In genomic region chr2:180205956-180206280, GRCm38 (mm10) we compare ENCODE assay signal across 15 mouse cellular contexts. TPM values are rescaled to one million over a fixed set of nuclear protein-coding genes. Genes with fewer than 3 reads are reported as not detected.
DNase-seq lines count a peak whose midpoint lies in the region; ATAC-seq and TF ChIP-seq lines count a peak whose summit lies in the region.
"Had no signal": no experiment of that assay in that cellular context is flagged by ENCODE, and none has a peak within 500 bp of the region (broad histone marks: within the 10 kb centered on the region; RNA-seq: fewer than 3 reads in every experiment).

No protein-coding gene starts in this region.

- no peak for TF ChIP-seq CTCF in heart, postnatal 0 days (IDR thresholded peaks at IDR 0.05; ENCODE audit: low read depth)

- no peaks in the 10 kb centered on the region for H3K9me3 ChIP-seq in heart, postnatal 0 days (replicated peaks; ENCODE audit: control insufficient read depth, low read length)
- no peaks in the 10 kb centered on the region for H3K9me3 ChIP-seq in midbrain, embryonic 13.5 days
- H3K9me3 ChIP-seq: heart, embryonic 13.5 days; liver, embryonic 15.5 days had no signal

- intact Hi-C loops in heart, postnatal 25 days (cut with DNase I): no loop called here

- peak overlapping the region; percentile 24; the same call in 1 of the 2 replicates for H3K27ac ChIP-seq in heart, postnatal 0 days (ENCODE audit: low read depth)
- peak overlapping the region; percentile 59 for H3K27ac ChIP-seq in midbrain, embryonic 13.5 days
- H3K27ac ChIP-seq: heart, embryonic 13.5 days; liver, embryonic 15.5 days had no signal

- peaks cover 7% of the 10 kb centered on the region; the same call in 1 of the 2 replicates for H3K36me3 ChIP-seq in heart, postnatal 0 days (replicated peaks; ENCODE audit: control insufficient read depth, insufficient read depth, low read length)
- no peaks in the 10 kb centered on the region for H3K36me3 ChIP-seq in midbrain, embryonic 13.5 days
- H3K36me3 ChIP-seq: liver, embryonic 15.5 days had no signal

- no peak for TF ChIP-seq EP300 in heart, postnatal 0 days (IDR thresholded peaks at IDR 0.05; ENCODE audit: low read depth)

- peak; percentile 73 to 89 for DNase-seq in heart, adult 18-20 months
- DNase-seq in heart, postnatal 25 days (ENCODE audit: low spot score): no peak
- peak; percentile 29 for DNase-seq in MN1 (ENCODE audit: low spot score)
- DNase-seq in heart, postnatal 0 days (ENCODE audit: low spot score): no peak
- DNase-seq in right cerebral cortex, postnatal 10 days (ENCODE audit: low spot score in 2 of 2): no peak
- DNase-seq in lung, postnatal 36 days: no peak
- DNase-seq in urinary bladder, postnatal 14 days (ENCODE audit: low spot score): no peak
- DNase-seq: adrenal gland, postnatal 36 days; cerebellum, adult 11 months; kidney, postnatal 14 days; lung, postnatal 14 days had no signal

- no peak overlapping the region for H3K9ac ChIP-seq in heart, postnatal 0 days (replicated peaks; ENCODE audit: low read depth, low read length)
- H3K9ac ChIP-seq in midbrain, embryonic 13.5 days (replicated peaks): no peak overlapping the region; the same call in 1 of the 2 replicates
- H3K9ac ChIP-seq: heart, embryonic 13.5 days; liver, embryonic 15.5 days had no signal

- H3K4me2 ChIP-seq in heart, postnatal 0 days (ENCODE audit: low read depth, low read length): no peak overlapping the region
- no peak overlapping the region for H3K4me2 ChIP-seq in midbrain, embryonic 13.5 days (replicated peaks)
- H3K4me2 ChIP-seq: heart, embryonic 13.5 days; liver, embryonic 15.5 days had no signal

- WGBS in heart, postnatal 0 days: 51% methylated on average over 2 of the region's 2 CpGs
- 82% methylated on average over 2 of the region's 2 CpGs for WGBS in midbrain, embryonic 13.5 days

- no peaks in the 10 kb centered on the region for H3K27me3 ChIP-seq in heart, postnatal 0 days (ENCODE audit: control insufficient read depth, insufficient read depth, low read length)
- no peaks in the 10 kb centered on the region for H3K27me3 ChIP-seq in midbrain, embryonic 13.5 days
- H3K27me3 ChIP-seq: heart, embryonic 13.5 days; liver, embryonic 15.5 days had no signal

- peak; percentile 44 for ATAC-seq in heart, postnatal 0 days (ENCODE audit: insufficient read depth, low read depth)
- ATAC-seq in midbrain, embryonic 13.5 days: no peak
- ATAC-seq: intestine, postnatal 0 days had no signal

- no peak overlapping the region for H3K4me3 ChIP-seq in heart, postnatal 0 days (ENCODE audit: low read depth, low read length)
- no peak overlapping the region for H3K4me3 ChIP-seq in midbrain, embryonic 13.5 days (replicated peaks)
- H3K4me3 ChIP-seq: heart, embryonic 13.5 days; liver, embryonic 15.5 days had no signal

- H3K4me1 ChIP-seq in heart, postnatal 0 days (ENCODE audit: control insufficient read depth, insufficient read depth): 0 out of 2 replicates have a peak, but pooled peaks cover 12% of the 10 kb centered on the region
- peaks cover 23% of the 10 kb centered on the region for H3K4me1 ChIP-seq in midbrain, embryonic 13.5 days (replicated peaks)
- H3K4me1 ChIP-seq: liver, embryonic 15.5 days had no signal

RNA-seq across cellular contexts. Expression of gene Lama5, which starts 19.7 kb away (rescaled TPM):
- total RNA-seq in heart, adult 18-20 months (2021): 10 to 100 TPM; 72.2 to 78.5 TPM
- 10 to 100 TPM; 50.3 to 58.2 TPM for total RNA-seq in heart, postnatal 25 days (2021)
- 69.6 and 95.7 TPM in 2 replicates for total RNA-seq in heart, postnatal 0 days (2014; rRNA removed; ENCODE audit: low replicate concordance)
- 16.6 and 16.9 TPM in 2 replicates for polyA plus RNA-seq in heart, postnatal 0 days (2015; fragmentation: Nextera tagmentation; extraction: Ambion mirVana)
- 1.4 and 1.7 TPM in 2 replicates for polyA plus RNA-seq in midbrain, embryonic 13.5 days (2015; fragmentation: Nextera tagmentation; extraction: Ambion mirVana)

RNA-seq across cellular contexts. Expression of gene Adrm1, which starts 34.6 kb away (rescaled TPM):
- 10 to 100 TPM; 84.0 to 86.8 TPM for total RNA-seq in heart, adult 18-20 months (2021)
- total RNA-seq in heart, postnatal 25 days (2021): 10 to 100 TPM; 73.1 to 83.5 TPM
- total RNA-seq in heart, postnatal 0 days (2014; rRNA removed; ENCODE audit: low replicate concordance): 74.5 and 115 TPM in 2 replicates
- 130 and 156 TPM in 2 replicates for polyA plus RNA-seq in heart, postnatal 0 days (2015; fragmentation: Nextera tagmentation; extraction: Ambion mirVana)
- polyA plus RNA-seq in midbrain, embryonic 13.5 days (2015; fragmentation: Nextera tagmentation; extraction: Ambion mirVana): 213 TPM in 2 replicates

RNA-seq across cellular contexts. Expression of gene Rps21, which starts 51.3 kb away (rescaled TPM):
- 100 to 1,000 TPM; 561 to 600 TPM for total RNA-seq in heart, adult 18-20 months (2021)
- 100 to 1,000 TPM; 471 to 515 TPM for total RNA-seq in heart, postnatal 25 days (2021)
- 706 and 957 TPM in 2 replicates for total RNA-seq in heart, postnatal 0 days (2014; rRNA removed; ENCODE audit: low replicate concordance)
- polyA plus RNA-seq in heart, postnatal 0 days (2015; fragmentation: Nextera tagmentation; extraction: Ambion mirVana): 356 and 378 TPM in 2 replicates
- polyA plus RNA-seq in midbrain, embryonic 13.5 days (2015; fragmentation: Nextera tagmentation; extraction: Ambion mirVana): 418 and 448 TPM in 2 replicates

Comparison
In these comparisons a context has a peak if more than half of its experiments do, and no peak if none do; other contexts are left out.
1. DNase-seq: peak in heart, adult 18-20 months (2 of 2) and MN1 (single experiment); none in heart, postnatal 25 days (single experiment), heart, postnatal 0 days (single experiment), right cerebral cortex, postnatal 10 days (0 of 2), lung, postnatal 36 days (single experiment) and urinary bladder, postnatal 14 days (single experiment).